Mouse (Mus musculus): ENCODE measurements at regions not wholly inside any gene's neighbourhood (a gene's known extent, or its start where the extent isn't known, plus 50 kb on each side); places are given as distances from the start of the nearest gene placed in this dataset.

- no peak for DNase-seq (ENCODE audit: low spot score)
- H3K27me3 ChIP-seq (ENCODE audit: insufficient read depth, poor library complexity, severe bottlenecking), result no peaks in the 10 kb centered on the region
- WGBS, result 86% methylated on average over 2 of the region's 2 CpGs
- peaks cover 5% of the 10 kb centered on the region; the same call in 1 of the 2 replicates for H3K4me1 ChIP-seq
- H3K27ac ChIP-seq, result no peak overlapping the region
- H3K9me3 ChIP-seq, result no peaks in the 10 kb centered on the region
- H3K4me3 ChIP-seq, result no peak overlapping the region
- no peaks in the 10 kb centered on the region for H3K36me3 ChIP-seq
Measured at GRCm38 (mm10) chr8:127662776-127663499, 599.2 kb downstream of the Pard3 start.

GRCm38 (mm10) chr8:127666606-127667005, 602.9 kb downstream of the Pard3 start:
- Histone ChIP-seq H3K4me3 (no peak overlapping the region), H3K4me1 (peaks cover 5% of the 10 kb centered on the region; the same call in 1 of the 2 replicates), H3K27me3 (ENCODE audit: insufficient read depth, poor library complexity, severe bottlenecking) (0 out of 2 replicates have a peak, but pooled peaks cover 5% of the 10 kb centered on the region), H3K27ac (no peak overlapping the region), H3K9me3 (no peaks in the 10 kb centered on the region), H3K36me3 (no peaks in the 10 kb centered on the region)
- WGBS, result 32% methylated on average over 2 of the region's 2 CpGs
- no peak for DNase-seq (ENCODE audit: low spot score)

GRCm38 (mm10) chr8:127668991-127669390, 605.3 kb downstream of the Pard3 start:
- peak; percentile 53 for DNase-seq (ENCODE audit: low spot score)
- 39% methylated on average over 2 of the region's 2 CpGs for WGBS
- H3K27ac ChIP-seq, result no peak overlapping the region
- peaks cover 5% of the 10 kb centered on the region; the same call in 1 of the 2 replicates for H3K4me1 ChIP-seq
- H3K36me3 ChIP-seq, result no peaks in the 10 kb centered on the region
- H3K27me3 ChIP-seq (ENCODE audit: insufficient read depth, poor library complexity, severe bottlenecking), result 0 out of 2 replicates have a peak, but pooled peaks cover 5% of the 10 kb centered on the region
- no peaks in the 10 kb centered on the region for H3K9me3 ChIP-seq
- H3K4me3 ChIP-seq, result no peak overlapping the region

- WGBS, result 44% methylated on average over 1 of the region's 1 CpGs
- Histone ChIP-seq H3K4me1 (no peaks in the 10 kb centered on the region), H3K27ac (no peak overlapping the region), H3K36me3 (no peaks in the 10 kb centered on the region), H3K9me3 (no peaks in the 10 kb centered on the region), H3K4me3 (no peak overlapping the region), H3K27me3 (ENCODE audit: insufficient read depth, poor library complexity, severe bottlenecking) (0 out of 2 replicates have a peak, but pooled peaks cover 1% of the 10 kb centered on the region)
- DNase-seq (ENCODE audit: low spot score), result no peak
Measured at GRCm38 (mm10) chr8:127674063-127674462, 610.4 kb downstream of the Pard3 start.

- 88% methylated on average over 4 of the region's 4 CpGs for WGBS
- no peak for DNase-seq (ENCODE audit: low spot score)
- Histone ChIP-seq H3K36me3 (no peaks in the 10 kb centered on the region), H3K9me3 (no peaks in the 10 kb centered on the region), H3K4me3 (no peak overlapping the region), H3K4me1 (no peaks in the 10 kb centered on the region), H3K27ac (no peak overlapping the region), H3K27me3 (ENCODE audit: insufficient read depth, poor library complexity, severe bottlenecking) (no peaks in the 10 kb centered on the region)
Measured at GRCm38 (mm10) chr8:127675377-127675776, 611.7 kb downstream of the Pard3 start.

- no peaks in the 10 kb centered on the region for H3K9me3 ChIP-seq
- no peak overlapping the region for H3K27ac ChIP-seq
- 70% methylated on average over 3 of the region's 3 CpGs for WGBS
- H3K4me1 ChIP-seq, result no peaks in the 10 kb centered on the region
- H3K36me3 ChIP-seq, result no peaks in the 10 kb centered on the region
- DNase-seq (ENCODE audit: low spot score), result no peak
- H3K4me3 ChIP-seq, result no peak overlapping the region
- H3K27me3 ChIP-seq (ENCODE audit: insufficient read depth, poor library complexity, severe bottlenecking), result no peaks in the 10 kb centered on the region
Measured at GRCm38 (mm10) chr8:127680205-127680604, 616.5 kb downstream of the Pard3 start.

- Histone ChIP-seq H3K4me1 (no peaks in the 10 kb centered on the region), H3K36me3 (no peaks in the 10 kb centered on the region), H3K27me3 (ENCODE audit: insufficient read depth, poor library complexity, severe bottlenecking) (no peaks in the 10 kb centered on the region), H3K27ac (no peak overlapping the region), H3K9me3 (no peaks in the 10 kb centered on the region), H3K4me3 (no peak overlapping the region)
- 59% methylated on average over 5 of the region's 5 CpGs for WGBS
- DNase-seq (ENCODE audit: low spot score), result no peak
Measured at GRCm38 (mm10) chr8:127684213-127684612, 620.5 kb downstream of the Pard3 start.

- 77% methylated on average over 4 of the region's 4 CpGs for WGBS
- no peak for DNase-seq (ENCODE audit: low spot score)
- no peaks in the 10 kb centered on the region for H3K36me3 ChIP-seq
Measured at GRCm38 (mm10) chr8:127690792-127691191, 627.1 kb downstream of the Pard3 start.

GRCm38 (mm10) chr8:127698404-127698803, 634.7 kb downstream of the Pard3 start:
- H3K4me3 ChIP-seq, result no peak overlapping the region
- no peaks in the 10 kb centered on the region for H3K9me3 ChIP-seq
- no peaks in the 10 kb centered on the region for H3K36me3 ChIP-seq
- H3K27ac ChIP-seq, result no peak overlapping the region
- H3K4me1 ChIP-seq, result peaks cover 3% of the 10 kb centered on the region; the same call in 1 of the 2 replicates
- no peaks in the 10 kb centered on the region; the same call in 1 of the 2 replicates for H3K27me3 ChIP-seq (ENCODE audit: insufficient read depth, poor library complexity, severe bottlenecking)
- 88% methylated on average over 4 of the region's 4 CpGs for WGBS
- DNase-seq (ENCODE audit: low spot score), result no peak

More at GRCm38 (mm10) chr8:127690792-127691191, 627.1 kb downstream of the Pard3 start:
- no peak overlapping the region for H3K27ac ChIP-seq
- H3K27me3 ChIP-seq (ENCODE audit: insufficient read depth, poor library complexity, severe bottlenecking), result no peaks in the 10 kb centered on the region; the same call in 1 of the 2 replicates
- peaks cover 9% of the 10 kb centered on the region for H3K4me1 ChIP-seq
- H3K4me3 ChIP-seq, result no peak overlapping the region
- no peaks in the 10 kb centered on the region for H3K9me3 ChIP-seq

GRCm38 (mm10) chr8:127704406-127704805, 640.7 kb downstream of the Pard3 start:
- no peak for DNase-seq (ENCODE audit: low spot score)
- Histone ChIP-seq H3K27me3 (ENCODE audit: insufficient read depth, poor library complexity, severe bottlenecking) (no peaks in the 10 kb centered on the region), H3K4me1 (0 out of 2 replicates have a peak, but pooled peaks cover 5% of the 10 kb centered on the region), H3K4me3 (no peak overlapping the region), H3K36me3 (no peaks in the 10 kb centered on the region), H3K27ac (no peak overlapping the region), H3K9me3 (no peaks in the 10 kb centered on the region)
- WGBS, result 74% methylated on average over 4 of the region's 4 CpGs

- no peak for DNase-seq (ENCODE audit: low spot score)
- H3K4me3 ChIP-seq, result no peak overlapping the region
- H3K9me3 ChIP-seq, result no peaks in the 10 kb centered on the region
- 60% methylated on average over 16 of the region's 16 CpGs for WGBS
- 0 out of 2 replicates have a peak, but pooled peaks cover 5% of the 10 kb centered on the region for H3K4me1 ChIP-seq
- no peaks in the 10 kb centered on the region for H3K27me3 ChIP-seq (ENCODE audit: insufficient read depth, poor library complexity, severe bottlenecking)
- no peaks in the 10 kb centered on the region for H3K36me3 ChIP-seq
- no peak overlapping the region for H3K27ac ChIP-seq
Measured at GRCm38 (mm10) chr8:127706051-127706835, 642.5 kb downstream of the Pard3 start.

- no peaks in the 10 kb centered on the region for H3K27me3 ChIP-seq (ENCODE audit: insufficient read depth, poor library complexity, severe bottlenecking)
- H3K4me3 ChIP-seq, result no peak overlapping the region
- H3K27ac ChIP-seq, result no peak overlapping the region
- DNase-seq (ENCODE audit: low spot score), result no peak
- 0 out of 2 replicates have a peak, but pooled peaks cover 5% of the 10 kb centered on the region for H3K4me1 ChIP-seq
- WGBS, result 86% methylated on average over 5 of the region's 5 CpGs
- no peaks in the 10 kb centered on the region for H3K9me3 ChIP-seq
- no peaks in the 10 kb centered on the region for H3K36me3 ChIP-seq
Measured at GRCm38 (mm10) chr8:127709439-127709838, 645.7 kb downstream of the Pard3 start.

GRCm38 (mm10) chr8:127715097-127715496, 643.3 kb upstream of the Nrp1 start:
- no peak for DNase-seq (ENCODE audit: low spot score)
- no peak overlapping the region for H3K27ac ChIP-seq
- H3K4me1 ChIP-seq, result peaks cover 10% of the 10 kb centered on the region
- 92% methylated on average over 1 of the region's 1 CpGs for WGBS
- H3K4me3 ChIP-seq, result no peak overlapping the region
- H3K36me3 ChIP-seq, result no peaks in the 10 kb centered on the region
- no peaks in the 10 kb centered on the region for H3K9me3 ChIP-seq
- H3K27me3 ChIP-seq (ENCODE audit: insufficient read depth, poor library complexity, severe bottlenecking), result no peaks in the 10 kb centered on the region

Data from heart, embryonic 10.5 days (tissue).